Mouse (Mus musculus): ENCODE data around the gene Glipr1.

- TF ChIP-seq EP300 (IDR thresholded peaks at IDR 0.05; ENCODE audit: low read depth) (no peak), CTCF (IDR thresholded peaks at IDR 0.05; ENCODE audit: low read depth) (no peak)
These were observed 19.4 kb downstream of the Glipr1 start for GRCm38 (mm10) chr10:111983070-111983469.
